In the genomic region with DNA sequence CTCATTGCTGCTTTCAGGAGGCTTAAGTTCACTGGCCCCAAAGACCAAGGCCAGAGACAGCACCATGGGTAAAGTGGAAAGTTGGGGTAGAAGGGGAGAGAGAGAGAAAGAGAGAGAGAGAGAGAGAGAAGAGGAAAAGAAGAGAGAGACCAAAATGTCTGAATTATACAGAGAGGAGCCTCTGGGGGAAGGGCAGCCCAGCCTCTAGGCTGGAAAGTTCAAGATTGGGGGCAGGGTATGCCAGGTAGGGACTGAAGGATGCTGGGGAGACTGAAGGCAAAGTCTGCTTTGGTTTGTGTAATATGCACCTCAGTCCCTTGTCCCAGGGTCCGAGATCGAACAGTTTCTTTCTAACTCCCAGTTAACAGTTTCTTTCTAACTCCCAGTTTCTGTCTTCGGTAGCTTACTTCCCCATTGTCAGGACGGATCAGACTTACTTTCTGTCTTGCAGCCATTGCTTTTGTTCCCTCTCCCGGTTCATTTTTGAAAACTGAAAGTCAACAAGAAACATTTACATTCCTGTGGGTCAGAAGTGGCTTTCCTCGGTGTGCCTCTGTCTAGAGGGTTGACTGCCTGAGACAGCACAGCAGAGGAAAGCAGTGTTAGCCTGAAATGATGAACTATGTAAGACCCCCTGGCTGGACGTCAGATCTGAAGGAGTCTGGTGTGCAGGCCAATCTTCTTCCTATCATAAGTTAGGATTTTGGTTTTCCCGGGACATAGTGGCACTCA, we compare ENCODE assay signal across 21 mouse cellular contexts. TPM values are rescaled to one million over a fixed set of nuclear protein-coding genes. Genes with fewer than 3 reads are reported as not detected.
DNase-seq lines count a peak whose midpoint lies in the region; ATAC-seq and TF ChIP-seq lines count a peak whose summit lies in the region.
"Had no signal": no experiment of that assay in that cellular context is flagged by ENCODE, and none has a peak within 500 bp of the region (broad histone marks: within the 10 kb centered on the region; RNA-seq: fewer than 3 reads in every experiment).

No protein-coding gene starts in this region.

- H3K36me3 ChIP-seq in lung, embryonic 15.5 days = no peaks in the 10 kb centered on the region
- H3K36me3 ChIP-seq in MEL (ENCODE audit: control insufficient read depth in 1 of 2, insufficient read depth in 2 of 2, low read length in 2 of 2) = peaks cover 0 to 21% of the 10 kb centered on the region in 2 experiments; a peak in 2 of 4 replicates
- no peaks in the 10 kb centered on the region for H3K36me3 ChIP-seq in liver, embryonic 14.5 days (replicated peaks; ENCODE audit: control insufficient read depth, insufficient read depth, low read depth)
- H3K36me3 ChIP-seq in stomach, embryonic 15.5 days = no peaks in the 10 kb centered on the region
- H3K36me3 ChIP-seq in hindbrain, postnatal 0 days (ENCODE audit: insufficient read depth, low read length) = no peaks in the 10 kb centered on the region
- H3K36me3 ChIP-seq in forebrain, embryonic 15.5 days = no peaks in the 10 kb centered on the region
- H3K36me3 ChIP-seq: embryonic facial prominence, embryonic 13.5 days; kidney, embryonic 15.5 days; neural tube, embryonic 12.5 days had no signal

- no peaks in the 10 kb centered on the region for H3K27me3 ChIP-seq in lung, embryonic 15.5 days
- H3K27me3 ChIP-seq in MEL (ENCODE audit: control insufficient read depth in 1 of 2, insufficient read depth in 2 of 2, low read length in 2 of 2) = no peaks in the 10 kb centered on the region
- no peaks in the 10 kb centered on the region for H3K27me3 ChIP-seq in liver, embryonic 14.5 days (ENCODE audit: control insufficient read depth, insufficient read depth, low read length)
- no peaks in the 10 kb centered on the region for H3K27me3 ChIP-seq in stomach, embryonic 15.5 days (replicated peaks)
- no peaks in the 10 kb centered on the region for H3K27me3 ChIP-seq in hindbrain, postnatal 0 days (ENCODE audit: insufficient read depth, low read length)
- peaks cover 9% of the 10 kb centered on the region; the same call in 1 of the 2 replicates for H3K27me3 ChIP-seq in forebrain, embryonic 15.5 days
- H3K27me3 ChIP-seq: kidney, embryonic 15.5 days had no signal

- TF ChIP-seq POLR2A in MEL (IDR thresholded peaks at IDR 0.05; ENCODE audit: control insufficient read depth in 1 of 2, insufficient read depth in 1 of 2, low read depth in 1 of 2, low read length in 2 of 2, poor library complexity in 1 of 2) = peak in 1 of 2 experiments; percentile 24; a peak in 1 of 4 replicates

- no peak for DNase-seq in lung, postnatal 14 days
- peak; percentile 70 for DNase-seq in MEL (ENCODE audit: low read depth, low spot score)
- DNase-seq in liver, embryonic 14.5 days (ENCODE audit: low read depth in 3 of 3, low spot score in 3 of 3) = no peak
- no peak for DNase-seq in hindbrain, postnatal 0 days (ENCODE audit: low spot score)
- DNase-seq in urinary bladder, postnatal 14 days (ENCODE audit: low spot score) = no peak
- DNase-seq: adrenal gland, adult 2 months; heart, postnatal 14 days; right cerebral cortex, postnatal 4 days had no signal

- 55% methylated on average over 8 of the region's 8 CpGs for WGBS in lung, embryonic 15.5 days
- WGBS in liver, embryonic 14.5 days (ENCODE audit: insufficient replicate concordance) = 27% methylated on average over 8 of the region's 8 CpGs
- WGBS in stomach, embryonic 15.5 days = 55% methylated on average over 8 of the region's 8 CpGs
- WGBS in hindbrain, postnatal 0 days = 76% methylated on average over 8 of the region's 8 CpGs
- 74% methylated on average over 8 of the region's 8 CpGs for WGBS in forebrain, embryonic 15.5 days

- H3K4me2 ChIP-seq in lung, embryonic 15.5 days = no peak overlapping the region; the same call in 1 of the 2 replicates
- H3K4me2 ChIP-seq in liver, embryonic 14.5 days (ENCODE audit: low read depth) = peak overlapping the region; percentile 21; the same call in 1 of the 2 replicates
- 0 out of 2 replicates have a peak overlapping the region, but pooled peaks have one; percentile 5 for H3K4me2 ChIP-seq in stomach, embryonic 15.5 days
- H3K4me2 ChIP-seq in hindbrain, postnatal 0 days (ENCODE audit: low read depth, low read length) = no peak overlapping the region
- no peak overlapping the region for H3K4me2 ChIP-seq in forebrain, embryonic 15.5 days (replicated peaks)

- no peak for ATAC-seq in lung, embryonic 15.5 days (ENCODE audit: borderline replicate concordance, extremely low read depth, low FRiP score, low TSS enrichment)
- ATAC-seq in liver, embryonic 14.5 days (ENCODE audit: insufficient read depth) = no peak
- no peak for ATAC-seq in stomach, embryonic 15.5 days (ENCODE audit: insufficient read depth, low FRiP score, low read depth)
- ATAC-seq in hindbrain, postnatal 0 days = no peak
- no peak for ATAC-seq in forebrain, embryonic 15.5 days (replicated peaks)

- H3K4me3 ChIP-seq in lung, embryonic 15.5 days = no peak overlapping the region
- peak overlapping the region; percentile 57 to 93 for H3K4me3 ChIP-seq in MEL (ENCODE audit: control insufficient read depth in 1 of 2, insufficient read depth in 1 of 2, low read depth in 2 of 2, low read length in 2 of 2)
- H3K4me3 ChIP-seq in liver, embryonic 14.5 days (ENCODE audit: insufficient read depth in 1 of 2, low read depth in 2 of 2, low read length in 2 of 2) = peak overlapping the region in 1 of 2 experiments; percentile 13; a peak in 1 of 4 replicates
- no peak overlapping the region for H3K4me3 ChIP-seq in stomach, embryonic 15.5 days (replicated peaks)
- no peak overlapping the region for H3K4me3 ChIP-seq in hindbrain, postnatal 0 days (ENCODE audit: low read length)
- H3K4me3 ChIP-seq in forebrain, embryonic 15.5 days = no peak overlapping the region
- H3K4me3 ChIP-seq: embryonic facial prominence, embryonic 13.5 days; kidney, embryonic 15.5 days; neural tube, embryonic 12.5 days had no signal

- no peak; a peak in 1 of 4 replicates for TF ChIP-seq EP300 in MEL (IDR thresholded peaks at IDR 0.05; ENCODE audit: low read depth in 1 of 2, low read length in 2 of 2)
- no peak for TF ChIP-seq EP300 in liver, embryonic 14.5 days (IDR thresholded peaks at IDR 0.05; ENCODE audit: low read depth)

- no peak overlapping the region for H3K9ac ChIP-seq in lung, embryonic 15.5 days
- H3K9ac ChIP-seq in MEL (ENCODE audit: control insufficient read depth, low read depth, low read length, poor library complexity, severe bottlenecking) = peak overlapping the region; percentile 85
- H3K9ac ChIP-seq in liver, embryonic 14.5 days (replicated peaks) = no peak overlapping the region
- H3K9ac ChIP-seq in stomach, embryonic 15.5 days = no peak overlapping the region
- H3K9ac ChIP-seq in hindbrain, postnatal 0 days (replicated peaks; ENCODE audit: low read length) = no peak overlapping the region
- H3K9ac ChIP-seq in forebrain, embryonic 15.5 days (replicated peaks) = no peak overlapping the region
- H3K9ac ChIP-seq: embryonic facial prominence, embryonic 13.5 days; kidney, embryonic 15.5 days; neural tube, embryonic 12.5 days had no signal

- peaks cover 36% of the 10 kb centered on the region for H3K4me1 ChIP-seq in lung, embryonic 15.5 days
- H3K4me1 ChIP-seq in MEL (ENCODE audit: control insufficient read depth in 1 of 2, insufficient read depth in 2 of 2, low read length in 2 of 2) = peaks cover 5 to 25% of the 10 kb centered on the region in 2 experiments
- H3K4me1 ChIP-seq in liver, embryonic 14.5 days (replicated peaks; ENCODE audit: control insufficient read depth in 2 of 2, insufficient read depth in 2 of 2, low read length in 1 of 2) = peaks cover 7 to 33% of the 10 kb centered on the region in 2 experiments
- H3K4me1 ChIP-seq in stomach, embryonic 15.5 days = 0 out of 2 replicates have a peak, but pooled peaks cover 11% of the 10 kb centered on the region
- peaks cover 8% of the 10 kb centered on the region for H3K4me1 ChIP-seq in hindbrain, postnatal 0 days (ENCODE audit: insufficient read depth, low read length)
- H3K4me1 ChIP-seq in forebrain, embryonic 15.5 days = peaks cover 7% of the 10 kb centered on the region; the same call in 1 of the 2 replicates

- no peak for TF ChIP-seq CTCF in MEL (IDR thresholded peaks at IDR 0.05 in 2 of 3, conservative IDR thresholded peaks at IDR 0.05 in 1 of 3; ENCODE audit: control insufficient read depth in 1 of 3, insufficient read depth in 1 of 3, low read depth in 2 of 3, low read length in 3 of 3, poor library complexity in 1 of 3, severe bottlenecking in 1 of 3)
- TF ChIP-seq CTCF in liver, embryonic 14.5 days (IDR thresholded peaks at IDR 0.05; ENCODE audit: low read depth) = no peak
- no peak for TF ChIP-seq CTCF in hindbrain, postnatal 0 days (IDR thresholded peaks at IDR 0.05; ENCODE audit: low read depth)

- H3K27ac ChIP-seq in lung, embryonic 15.5 days = peak overlapping the region; percentile 54
- H3K27ac ChIP-seq in MEL (ENCODE audit: control insufficient read depth, low read depth, low read length) = peak overlapping the region; percentile 82
- no peak overlapping the region for H3K27ac ChIP-seq in liver, embryonic 14.5 days
- no peak overlapping the region; the same call in 1 of the 2 replicates for H3K27ac ChIP-seq in stomach, embryonic 15.5 days
- no peak overlapping the region for H3K27ac ChIP-seq in hindbrain, postnatal 0 days
- no peak overlapping the region for H3K27ac ChIP-seq in forebrain, embryonic 15.5 days (replicated peaks)
- H3K27ac ChIP-seq: embryonic facial prominence, embryonic 13.5 days; neural tube, embryonic 12.5 days had no signal

- H3K79me2 ChIP-seq in MEL (ENCODE audit: control insufficient read depth, insufficient read depth, low read length, poor library complexity) = peaks cover 6% of the 10 kb centered on the region

- TF ChIP-seq RAD21 in MEL (IDR thresholded peaks at IDR 0.05; ENCODE audit: low read depth, low read length) = no peak

- no peaks in the 10 kb centered on the region for H3K9me3 ChIP-seq in lung, embryonic 15.5 days
- no peaks in the 10 kb centered on the region for H3K9me3 ChIP-seq in MEL (replicated peaks; ENCODE audit: insufficient read depth, low read length)
- H3K9me3 ChIP-seq in liver, embryonic 14.5 days (ENCODE audit: control insufficient read depth, low read length) = no peaks in the 10 kb centered on the region
- H3K9me3 ChIP-seq in stomach, embryonic 15.5 days = no peaks in the 10 kb centered on the region
- no peaks in the 10 kb centered on the region for H3K9me3 ChIP-seq in hindbrain, postnatal 0 days (ENCODE audit: low read length)
- H3K9me3 ChIP-seq in forebrain, embryonic 15.5 days = no peaks in the 10 kb centered on the region
- H3K9me3 ChIP-seq: embryonic facial prominence, embryonic 13.5 days; kidney, embryonic 15.5 days; neural tube, embryonic 12.5 days had no signal

RNA-seq across cellular contexts. Expression of gene Hsd17b11, which starts 1.7 kb away (rescaled TPM):
- polyA plus RNA-seq in lung, embryonic 15.5 days (2015; fragmentation: Nextera tagmentation; extraction: Ambion mirVana) = 4.5 and 4.9 TPM in 2 replicates
- 8.7 and 11.2 TPM in 2 replicates for total RNA-seq in MEL (2012; rRNA removed)
- polyA plus RNA-seq in MEL (2012; ENCODE audit: insufficient read depth in 1 of 2, insufficient read length in 2 of 2, low read depth in 1 of 2, low replicate concordance in 2 of 2, missing spikeins in 1 of 2) = 10 to 100 TPM in 1 of 2 experiments, not detected in 1; 16.0 TPM
- polyA plus RNA-seq in liver, embryonic 14.5 days (2012; rRNA removed) = 6.1 and 7.9 TPM in 2 replicates
- polyA plus RNA-seq in liver, embryonic 14.5 days (2014; fragmentation: Nextera tagmentation; extraction: Ambion mirVana) = 1.9 and 2.6 TPM in 2 replicates
- 6.8 and 7.0 TPM in 2 replicates for polyA plus RNA-seq in stomach, embryonic 15.5 days (2015; fragmentation: Nextera tagmentation; extraction: Ambion mirVana)
- 15.2 and 20.5 TPM in 2 replicates for total RNA-seq in hindbrain, postnatal 0 days (2014; rRNA removed)
- polyA plus RNA-seq in hindbrain, postnatal 0 days (2015; fragmentation: Nextera tagmentation; extraction: Ambion mirVana) = 4.5 and 5.4 TPM in 2 replicates
- 1.1 and 1.8 TPM in 2 replicates for polyA plus RNA-seq in forebrain, embryonic 15.5 days (2015; fragmentation: Nextera tagmentation; extraction: Ambion mirVana)

RNA-seq across cellular contexts. Expression of gene Nudt9, which starts 22.7 kb away (rescaled TPM):
- polyA plus RNA-seq in lung, embryonic 15.5 days (2015; fragmentation: Nextera tagmentation; extraction: Ambion mirVana) = 64.3 and 67.0 TPM in 2 replicates
- total RNA-seq in MEL (2012; rRNA removed) = 83.2 and 102 TPM in 2 replicates
- polyA plus RNA-seq in MEL (2012; ENCODE audit: insufficient read depth in 1 of 2, insufficient read length in 2 of 2, low read depth in 1 of 2, low replicate concordance in 2 of 2, missing spikeins in 1 of 2) = 100 to 1,000 TPM in 1 of 2 experiments, not detected in 1; 125 TPM
- 34.5 and 48.1 TPM in 2 replicates for polyA plus RNA-seq in liver, embryonic 14.5 days (2012; rRNA removed)
- 73.8 and 74.8 TPM in 2 replicates for polyA plus RNA-seq in liver, embryonic 14.5 days (2014; fragmentation: Nextera tagmentation; extraction: Ambion mirVana)
- 62.8 and 64.6 TPM in 2 replicates for polyA plus RNA-seq in stomach, embryonic 15.5 days (2015; fragmentation: Nextera tagmentation; extraction: Ambion mirVana)
- 54.9 and 59.1 TPM in 2 replicates for total RNA-seq in hindbrain, postnatal 0 days (2014; rRNA removed)
- polyA plus RNA-seq in hindbrain, postnatal 0 days (2015; fragmentation: Nextera tagmentation; extraction: Ambion mirVana) = 72.6 and 80.2 TPM in 2 replicates
- polyA plus RNA-seq in forebrain, embryonic 15.5 days (2015; fragmentation: Nextera tagmentation; extraction: Ambion mirVana) = 56.6 and 61.3 TPM in 2 replicates

RNA-seq across cellular contexts. Expression of gene Hsd17b13, which starts 46.2 kb away (rescaled TPM):
- polyA plus RNA-seq in lung, embryonic 15.5 days (2015; fragmentation: Nextera tagmentation; extraction: Ambion mirVana) = 0.22 and 0.38 TPM in 2 replicates
- not detected in 2 replicates for total RNA-seq in MEL (2012; rRNA removed)
- polyA plus RNA-seq in MEL (2012; ENCODE audit: insufficient read depth in 1 of 2, insufficient read length in 2 of 2, low read depth in 1 of 2, low replicate concordance in 2 of 2, missing spikeins in 1 of 2) = under 1 TPM in 1 of 2 experiments, not detected in 1; 0.08 TPM
- 3.2 and 5.3 TPM in 2 replicates for polyA plus RNA-seq in liver, embryonic 14.5 days (2012; rRNA removed)
- polyA plus RNA-seq in liver, embryonic 14.5 days (2014; fragmentation: Nextera tagmentation; extraction: Ambion mirVana) = 8.3 and 10.9 TPM in 2 replicates
- 4.8 and 6.2 TPM in 2 replicates for polyA plus RNA-seq in stomach, embryonic 15.5 days (2015; fragmentation: Nextera tagmentation; extraction: Ambion mirVana)
- total RNA-seq in hindbrain, postnatal 0 days (2014; rRNA removed) = not detected in 2 replicates
- not detected in 2 replicates for polyA plus RNA-seq in hindbrain, postnatal 0 days (2015; fragmentation: Nextera tagmentation; extraction: Ambion mirVana)
- not detected in 2 replicates for polyA plus RNA-seq in forebrain, embryonic 15.5 days (2015; fragmentation: Nextera tagmentation; extraction: Ambion mirVana)
- total RNA-seq: common myeloid progenitor, adult 5-6 weeks; heart, adult 8-10 months; heart, postnatal 14 days; layer of hippocampus, adult 8-10 months; midbrain, postnatal 0 days had no signal
- polyA plus RNA-seq: adrenal gland, adult 2 months; C2C12; embryonic facial prominence, embryonic 13.5 days; forebrain, embryonic 11.5 days; neural tube, embryonic 12.5 days had no signal

RNA-seq across cellular contexts. Expression of gene Gm17660, which starts 54.0 kb away (rescaled TPM):
- polyA plus RNA-seq in lung, embryonic 15.5 days (2015; fragmentation: Nextera tagmentation; extraction: Ambion mirVana) = 0.42 TPM in 1 of 2 replicates, not detected in the other
- not detected in 2 replicates for total RNA-seq in MEL (2012; rRNA removed)
- not detected for polyA plus RNA-seq in MEL (2012; ENCODE audit: insufficient read depth in 1 of 2, insufficient read length in 2 of 2, low read depth in 1 of 2, low replicate concordance in 2 of 2, missing spikeins in 1 of 2)
- polyA plus RNA-seq in liver, embryonic 14.5 days (2012; rRNA removed) = not detected in 2 replicates
- not detected in 2 replicates for polyA plus RNA-seq in liver, embryonic 14.5 days (2014; fragmentation: Nextera tagmentation; extraction: Ambion mirVana)
- polyA plus RNA-seq in stomach, embryonic 15.5 days (2015; fragmentation: Nextera tagmentation; extraction: Ambion mirVana) = not detected in 2 replicates
- 0.58 TPM in 1 of 2 replicates, not detected in the other for total RNA-seq in hindbrain, postnatal 0 days (2014; rRNA removed)
- polyA plus RNA-seq in hindbrain, postnatal 0 days (2015; fragmentation: Nextera tagmentation; extraction: Ambion mirVana) = 0.61 TPM in 1 of 2 replicates, not detected in the other
- 0.47 TPM in 1 of 2 replicates, not detected in the other for polyA plus RNA-seq in forebrain, embryonic 15.5 days (2015; fragmentation: Nextera tagmentation; extraction: Ambion mirVana)
- total RNA-seq: adrenal gland, adult 2 months; common myeloid progenitor, adult 5-6 weeks; heart, adult 8-10 months; heart, postnatal 14 days; left cerebral cortex, postnatal 14 days; midbrain, postnatal 0 days had no signal
- polyA plus RNA-seq: adrenal gland, adult 2 months; C2C12; embryonic facial prominence, embryonic 13.5 days; forebrain, embryonic 11.5 days; neural tube, embryonic 12.5 days had no signal

Comparison
In these comparisons a context has a peak if more than half of its experiments do, and no peak if none do; other contexts are left out.
1. H3K27ac ChIP-seq: peak in lung, embryonic 15.5 days (single experiment) and MEL (single experiment); none in liver, embryonic 14.5 days (single experiment), stomach, embryonic 15.5 days (single experiment), hindbrain, postnatal 0 days (single experiment) and forebrain, embryonic 15.5 days (single experiment).
2. H3K4me2 ChIP-seq: peak in liver, embryonic 14.5 days (single experiment) and stomach, embryonic 15.5 days (single experiment); none in lung, embryonic 15.5 days (single experiment), hindbrain, postnatal 0 days (single experiment) and forebrain, embryonic 15.5 days (single experiment).
3. H3K4me3 ChIP-seq: peak in MEL (2 of 2); none in lung, embryonic 15.5 days (single experiment), stomach, embryonic 15.5 days (single experiment), hindbrain, postnatal 0 days (single experiment) and forebrain, embryonic 15.5 days (single experiment).